Mouse (Mus musculus): ENCODE data around the gene Krt19.

GRCm38 (mm10) chr11:100138809-100139208 lies 9.7 kb downstream of the Krt19 start:
- no peak for TF ChIP-seq POLR2A (IDR thresholded peaks at IDR 0.05; ENCODE audit: insufficient read depth, low read depth, low read length)
- TF ChIP-seq CTCF (IDR thresholded peaks at IDR 0.05; ENCODE audit: insufficient read depth, low read depth, low read length): no peak

Measured in olfactory bulb, adult 2 months (tissue).